Mouse (Mus musculus): ENCODE data around the gene Zfp941. TPM values are rescaled to one million over a fixed set of nuclear protein-coding genes. Genes with fewer than 3 reads are reported as not detected.

Gene Zfp941
- polyA plus RNA-seq, 1 experiment from 2014 or later = 1.1 TPM

GRCm38 (mm10) chr7:140828171-140828881 is 6.3 kb upstream of the Zfp941 start:
- WGBS = 26% methylated on average over 8 of the region's 8 CpGs
- no peaks in the 10 kb centered on the region for H3K27me3 ChIP-seq (replicated peaks; ENCODE audit: control insufficient read depth, insufficient read depth, low read length)
- H3K9me3 ChIP-seq (ENCODE audit: control insufficient read depth, low read length) = no peaks in the 10 kb centered on the region
- H3K4me3 ChIP-seq (ENCODE audit: low read length) = peak overlapping the region; percentile 21; the same call in 1 of the 2 replicates
- ATAC-seq = peak; percentile 90
- 0 out of 2 replicates have a peak overlapping the region, but pooled peaks have one; percentile 37 for H3K4me2 ChIP-seq (ENCODE audit: low read depth, low read length)
- no peaks in the 10 kb centered on the region for H3K4me1 ChIP-seq (ENCODE audit: control insufficient read depth, insufficient read depth, low read length)
- no peaks in the 10 kb centered on the region for H3K36me3 ChIP-seq (ENCODE audit: control insufficient read depth, insufficient read depth, low read length)
- 0 out of 2 replicates have a peak overlapping the region, but pooled peaks have one; percentile 42 for H3K27ac ChIP-seq (ENCODE audit: low read length)
- no peak overlapping the region for H3K9ac ChIP-seq (ENCODE audit: low read depth, low read length)

- WGBS = 91% methylated on average over 4 of the region's 4 CpGs
- H3K4me2 ChIP-seq (ENCODE audit: low read depth, low read length) = no peak overlapping the region
- H3K9ac ChIP-seq (ENCODE audit: low read depth, low read length) = no peak overlapping the region
- H3K4me1 ChIP-seq (ENCODE audit: control insufficient read depth, insufficient read depth, low read length) = peaks cover 9% of the 10 kb centered on the region
- H3K27me3 ChIP-seq (replicated peaks; ENCODE audit: control insufficient read depth, insufficient read depth, low read length) = no peaks in the 10 kb centered on the region
- no peak for ATAC-seq
- no peaks in the 10 kb centered on the region for H3K9me3 ChIP-seq (ENCODE audit: control insufficient read depth, low read length)
- no peak overlapping the region for H3K4me3 ChIP-seq (ENCODE audit: low read length)
- H3K27ac ChIP-seq (ENCODE audit: low read length) = no peak overlapping the region
- no peaks in the 10 kb centered on the region for H3K36me3 ChIP-seq (ENCODE audit: control insufficient read depth, insufficient read depth, low read length)
These were observed 753 bp upstream of the Zfp941 start for GRCm38 (mm10) chr7:140822731-140823130.

GRCm38 (mm10) chr7:140821305-140821652 is 699 bp downstream of the Zfp941 start:
- 52% methylated on average over 5 of the region's 5 CpGs for WGBS
- no peak overlapping the region for H3K27ac ChIP-seq (ENCODE audit: low read length)
- no peak for ATAC-seq
- H3K27me3 ChIP-seq (replicated peaks; ENCODE audit: control insufficient read depth, insufficient read depth, low read length) = no peaks in the 10 kb centered on the region
- H3K9me3 ChIP-seq (ENCODE audit: control insufficient read depth, low read length) = no peaks in the 10 kb centered on the region
- H3K4me1 ChIP-seq (ENCODE audit: control insufficient read depth, insufficient read depth, low read length) = peaks cover 9% of the 10 kb centered on the region
- H3K4me2 ChIP-seq (ENCODE audit: low read depth, low read length) = peak overlapping the region; percentile 66
- no peak overlapping the region for H3K9ac ChIP-seq (ENCODE audit: low read depth, low read length)
- peak overlapping the region; percentile 47 for H3K4me3 ChIP-seq (ENCODE audit: low read length)
- H3K36me3 ChIP-seq (ENCODE audit: control insufficient read depth, insufficient read depth, low read length) = no peaks in the 10 kb centered on the region

- H3K4me2 ChIP-seq (ENCODE audit: low read depth, low read length) = no peak overlapping the region
- ATAC-seq = no peak
- H3K36me3 ChIP-seq (ENCODE audit: control insufficient read depth, insufficient read depth, low read length) = no peaks in the 10 kb centered on the region
- WGBS = 55% methylated on average over 4 of the region's 4 CpGs
- no peak overlapping the region for H3K4me3 ChIP-seq (ENCODE audit: low read length)
- no peaks in the 10 kb centered on the region for H3K27me3 ChIP-seq (replicated peaks; ENCODE audit: control insufficient read depth, insufficient read depth, low read length)
- no peak overlapping the region for H3K27ac ChIP-seq (ENCODE audit: low read length)
- H3K9me3 ChIP-seq (ENCODE audit: control insufficient read depth, low read length) = no peaks in the 10 kb centered on the region
- peaks cover 9% of the 10 kb centered on the region for H3K4me1 ChIP-seq (ENCODE audit: control insufficient read depth, insufficient read depth, low read length)
- no peak overlapping the region for H3K9ac ChIP-seq (ENCODE audit: low read depth, low read length)
These were observed 1.8 kb downstream of the Zfp941 start for GRCm38 (mm10) chr7:140820173-140820572.

GRCm38 (mm10) chr7:140812850-140813249 is 9.1 kb downstream of the Zfp941 start:
- Histone ChIP-seq H3K27me3 (replicated peaks; ENCODE audit: control insufficient read depth, insufficient read depth, low read length) (no peaks in the 10 kb centered on the region), H3K4me2 (ENCODE audit: low read depth, low read length) (no peak overlapping the region), H3K27ac (ENCODE audit: low read length) (no peak overlapping the region), H3K36me3 (ENCODE audit: control insufficient read depth, insufficient read depth, low read length) (no peaks in the 10 kb centered on the region), H3K4me3 (ENCODE audit: low read length) (no peak overlapping the region), H3K9ac (ENCODE audit: low read depth, low read length) (no peak overlapping the region), H3K9me3 (ENCODE audit: control insufficient read depth, low read length) (no peaks in the 10 kb centered on the region), H3K4me1 (ENCODE audit: control insufficient read depth, insufficient read depth, low read length) (no peaks in the 10 kb centered on the region)
- 88% methylated on average over 12 of the region's 12 CpGs for WGBS
- no peak for ATAC-seq

- Histone ChIP-seq H3K4me2 (ENCODE audit: low read depth, low read length) (no peak overlapping the region), H3K4me1 (ENCODE audit: control insufficient read depth, insufficient read depth, low read length) (no peaks in the 10 kb centered on the region), H3K36me3 (ENCODE audit: control insufficient read depth, insufficient read depth, low read length) (no peaks in the 10 kb centered on the region), H3K27ac (ENCODE audit: low read length) (no peak overlapping the region), H3K4me3 (ENCODE audit: low read length) (no peak overlapping the region), H3K9ac (ENCODE audit: low read depth, low read length) (no peak overlapping the region), H3K27me3 (replicated peaks; ENCODE audit: control insufficient read depth, insufficient read depth, low read length) (no peaks in the 10 kb centered on the region), H3K9me3 (ENCODE audit: control insufficient read depth, low read length) (no peaks in the 10 kb centered on the region)
- no peak for ATAC-seq
- 89% methylated on average over 13 of the region's 13 CpGs for WGBS
These were observed 10.3 kb downstream of the Zfp941 start for GRCm38 (mm10) chr7:140811714-140812113.

- no peaks in the 10 kb centered on the region for H3K4me1 ChIP-seq (ENCODE audit: control insufficient read depth, insufficient read depth, low read length)
- no peaks in the 10 kb centered on the region for H3K9me3 ChIP-seq (ENCODE audit: control insufficient read depth, low read length)
- ATAC-seq = no peak
- H3K4me2 ChIP-seq (ENCODE audit: low read depth, low read length) = no peak overlapping the region
- 92% methylated on average over 6 of the region's 6 CpGs for WGBS
- no peak overlapping the region for H3K27ac ChIP-seq (ENCODE audit: low read length)
- no peak overlapping the region for H3K4me3 ChIP-seq (ENCODE audit: low read length)
- H3K27me3 ChIP-seq (replicated peaks; ENCODE audit: control insufficient read depth, insufficient read depth, low read length) = no peaks in the 10 kb centered on the region
- no peaks in the 10 kb centered on the region for H3K36me3 ChIP-seq (ENCODE audit: control insufficient read depth, insufficient read depth, low read length)
- H3K9ac ChIP-seq (ENCODE audit: low read depth, low read length) = no peak overlapping the region
These were observed 11.5 kb downstream of the Zfp941 start for GRCm38 (mm10) chr7:140810496-140810895.

GRCm38 (mm10) chr7:140805704-140806103 is 16.3 kb downstream of the Zfp941 start:
- 12% methylated on average over 1 of the region's 1 CpGs for WGBS
- Histone ChIP-seq H3K27ac (ENCODE audit: low read length) (no peak overlapping the region), H3K9ac (ENCODE audit: low read depth, low read length) (no peak overlapping the region), H3K4me3 (ENCODE audit: low read length) (no peak overlapping the region), H3K4me2 (ENCODE audit: low read depth, low read length) (no peak overlapping the region), H3K27me3 (replicated peaks; ENCODE audit: control insufficient read depth, insufficient read depth, low read length) (no peaks in the 10 kb centered on the region), H3K9me3 (ENCODE audit: control insufficient read depth, low read length) (no peaks in the 10 kb centered on the region), H3K4me1 (ENCODE audit: control insufficient read depth, insufficient read depth, low read length) (no peaks in the 10 kb centered on the region), H3K36me3 (ENCODE audit: control insufficient read depth, insufficient read depth, low read length) (no peaks in the 10 kb centered on the region)
- no peak for ATAC-seq

GRCm38 (mm10) chr7:140802629-140803028 is 19.3 kb downstream of the Zfp941 start:
- no peak for ATAC-seq
- Histone ChIP-seq H3K27ac (ENCODE audit: low read length) (no peak overlapping the region), H3K9ac (ENCODE audit: low read depth, low read length) (no peak overlapping the region)

GRCm38 (mm10) chr7:140798212-140798611 is 23.8 kb downstream of the Zfp941 start:
- H3K27ac ChIP-seq (ENCODE audit: low read length) = no peak overlapping the region
- no peak for ATAC-seq
- no peaks in the 10 kb centered on the region for H3K36me3 ChIP-seq (ENCODE audit: control insufficient read depth, insufficient read depth, low read length)
- no peak overlapping the region for H3K4me2 ChIP-seq (ENCODE audit: low read depth, low read length)
- no peaks in the 10 kb centered on the region for H3K27me3 ChIP-seq (replicated peaks; ENCODE audit: control insufficient read depth, insufficient read depth, low read length)
- H3K4me1 ChIP-seq (ENCODE audit: control insufficient read depth, insufficient read depth, low read length) = no peaks in the 10 kb centered on the region
- H3K9me3 ChIP-seq (ENCODE audit: control insufficient read depth, low read length) = no peaks in the 10 kb centered on the region
- H3K4me3 ChIP-seq (ENCODE audit: low read length) = no peak overlapping the region
- H3K9ac ChIP-seq (ENCODE audit: low read depth, low read length) = no peak overlapping the region
- WGBS = 67% methylated on average over 2 of the region's 2 CpGs

More at GRCm38 (mm10) chr7:140802629-140803028, 19.3 kb downstream of the Zfp941 start:
- no peaks in the 10 kb centered on the region for H3K9me3 ChIP-seq (ENCODE audit: control insufficient read depth, low read length)
- H3K27me3 ChIP-seq (replicated peaks; ENCODE audit: control insufficient read depth, insufficient read depth, low read length) = no peaks in the 10 kb centered on the region
- no peak overlapping the region for H3K4me3 ChIP-seq (ENCODE audit: low read length)
- 73% methylated on average over 6 of the region's 6 CpGs for WGBS
- H3K4me2 ChIP-seq (ENCODE audit: low read depth, low read length) = no peak overlapping the region
- H3K36me3 ChIP-seq (ENCODE audit: control insufficient read depth, insufficient read depth, low read length) = no peaks in the 10 kb centered on the region
- H3K4me1 ChIP-seq (ENCODE audit: control insufficient read depth, insufficient read depth, low read length) = no peaks in the 10 kb centered on the region

All from intestine, embryonic 16.5 days (tissue).